Comparison of ENCODE assay signal across 12 mouse cellular contexts in genomic region chr16:90421145-90421544, GRCm38 (mm10). TPM values are rescaled to one million over a fixed set of nuclear protein-coding genes. Genes with fewer than 3 reads are reported as not detected.
DNase-seq lines count a peak whose midpoint lies in the region; ATAC-seq and TF ChIP-seq lines count a peak whose summit lies in the region.
"Had no signal": no experiment of that assay in that cellular context is flagged by ENCODE, and none has a peak within 500 bp of the region (broad histone marks: within the 10 kb centered on the region; RNA-seq: fewer than 3 reads in every experiment).

No protein-coding gene starts in this region.

- ATAC-seq in kidney, embryonic 14.5 days (ENCODE audit: low FRiP score, low TSS enrichment): peak; percentile 29; the same call in 1 of the 2 replicates
- no peak for ATAC-seq in embryonic facial prominence, embryonic 11.5 days (replicated peaks; ENCODE audit: insufficient number of reproducible peaks, low FRiP score, low TSS enrichment, low read depth)
- ATAC-seq in hindbrain, embryonic 15.5 days (ENCODE audit: low FRiP score, low read depth): peak; percentile 28; the same call in 1 of the 2 replicates
- ATAC-seq in midbrain, postnatal 0 days (ENCODE audit: low FRiP score): no peak
- no peak for ATAC-seq in granulocyte monocyte progenitor cell, adult 5-6 weeks (replicated peaks; ENCODE audit: poor library complexity, severe bottlenecking)

- H3K9ac ChIP-seq in kidney, embryonic 14.5 days (ENCODE audit: low read depth, low read length): no peak overlapping the region
- H3K9ac ChIP-seq in embryonic facial prominence, embryonic 11.5 days (replicated peaks; ENCODE audit: low read length): no peak overlapping the region
- no peak overlapping the region for H3K9ac ChIP-seq in hindbrain, embryonic 15.5 days
- no peak overlapping the region for H3K9ac ChIP-seq in midbrain, postnatal 0 days (replicated peaks; ENCODE audit: low read length, poor library complexity, severe bottlenecking)

- peaks cover 75% of the 10 kb centered on the region for H3K4me1 ChIP-seq in kidney, embryonic 14.5 days (ENCODE audit: control insufficient read depth, insufficient read depth, low read length)
- peaks cover 18% of the 10 kb centered on the region for H3K4me1 ChIP-seq in embryonic facial prominence, embryonic 11.5 days (ENCODE audit: control insufficient read depth, insufficient read depth, low read length)
- peaks cover 55% of the 10 kb centered on the region for H3K4me1 ChIP-seq in hindbrain, embryonic 15.5 days (replicated peaks)
- H3K4me1 ChIP-seq in midbrain, postnatal 0 days (ENCODE audit: insufficient read depth, low read length): peaks cover 10% of the 10 kb centered on the region; the same call in 1 of the 2 replicates

- DNase-seq in kidney, postnatal 36 days: no peak
- DNase-seq in embryonic facial prominence, embryonic 11.5 days (ENCODE audit: low spot score): no peak
- peak; percentile 40 for DNase-seq in midbrain, postnatal 0 days (ENCODE audit: low spot score)
- no peak for DNase-seq in gastrocnemius, adult 8-10 months (ENCODE audit: low spot score in 2 of 2)
- DNase-seq in thymus, postnatal 4 days: no peak
- DNase-seq: cerebellum, adult 18-20 months; heart, adult 11 months; spleen, adult 18-20 months had no signal

- H3K27me3 ChIP-seq in kidney, embryonic 14.5 days (ENCODE audit: control insufficient read depth, insufficient read depth, low read length): no peaks in the 10 kb centered on the region
- no peaks in the 10 kb centered on the region for H3K27me3 ChIP-seq in embryonic facial prominence, embryonic 11.5 days (ENCODE audit: control insufficient read depth, insufficient read depth, low read length)
- H3K27me3 ChIP-seq in hindbrain, embryonic 15.5 days: no peaks in the 10 kb centered on the region
- H3K27me3 ChIP-seq in midbrain, postnatal 0 days (ENCODE audit: insufficient read depth, low read length): no peaks in the 10 kb centered on the region

- H3K9me3 ChIP-seq in kidney, embryonic 14.5 days (ENCODE audit: control insufficient read depth, low read length): no peaks in the 10 kb centered on the region
- H3K9me3 ChIP-seq in embryonic facial prominence, embryonic 11.5 days (replicated peaks; ENCODE audit: control insufficient read depth, low read length): no peaks in the 10 kb centered on the region
- H3K9me3 ChIP-seq in hindbrain, embryonic 15.5 days: no peaks in the 10 kb centered on the region
- no peaks in the 10 kb centered on the region for H3K9me3 ChIP-seq in midbrain, postnatal 0 days (ENCODE audit: low read length)

- H3K36me3 ChIP-seq in kidney, embryonic 14.5 days (ENCODE audit: control insufficient read depth, insufficient read depth, low read length): no peaks in the 10 kb centered on the region
- H3K36me3 ChIP-seq in embryonic facial prominence, embryonic 11.5 days (replicated peaks; ENCODE audit: control insufficient read depth, insufficient read depth, low read depth, low read length): no peaks in the 10 kb centered on the region
- H3K36me3 ChIP-seq in hindbrain, embryonic 15.5 days: no peaks in the 10 kb centered on the region
- H3K36me3 ChIP-seq in midbrain, postnatal 0 days (ENCODE audit: insufficient read depth, low read length): no peaks in the 10 kb centered on the region

- peak overlapping the region; percentile 76 for H3K27ac ChIP-seq in kidney, embryonic 14.5 days (ENCODE audit: low read depth, low read length)
- H3K27ac ChIP-seq in embryonic facial prominence, embryonic 11.5 days (replicated peaks; ENCODE audit: low read depth, low read length): peak overlapping the region; percentile 59
- peak overlapping the region; percentile 31 for H3K27ac ChIP-seq in hindbrain, embryonic 15.5 days (replicated peaks)
- 0 out of 2 replicates have a peak overlapping the region, but pooled peaks have one; percentile 52 for H3K27ac ChIP-seq in midbrain, postnatal 0 days (ENCODE audit: low read depth, low read length)

- 0 out of 2 replicates have a peak, but pooled peaks have one; percentile 29 for TF ChIP-seq CTCF in midbrain, postnatal 0 days (IDR thresholded peaks at IDR 0.05)

- 6% methylated on average over 7 of the region's 7 CpGs for WGBS in kidney, embryonic 14.5 days
- WGBS in embryonic facial prominence, embryonic 11.5 days: 15% methylated on average over 7 of the region's 7 CpGs
- WGBS in hindbrain, embryonic 15.5 days: 12% methylated on average over 7 of the region's 7 CpGs
- 19% methylated on average over 7 of the region's 7 CpGs for WGBS in midbrain, postnatal 0 days

- H3K4me2 ChIP-seq in kidney, embryonic 14.5 days (replicated peaks; ENCODE audit: low read depth, low read length): 0 out of 2 replicates have a peak overlapping the region, but pooled peaks have one; percentile 24
- H3K4me2 ChIP-seq in embryonic facial prominence, embryonic 11.5 days (ENCODE audit: low read depth, low read length): no peak overlapping the region
- H3K4me2 ChIP-seq in hindbrain, embryonic 15.5 days: 0 out of 2 replicates have a peak overlapping the region, but pooled peaks have one; percentile 7
- H3K4me2 ChIP-seq in midbrain, postnatal 0 days (ENCODE audit: low read depth, low read length, poor library complexity, severe bottlenecking): no peak overlapping the region

- H3K4me3 ChIP-seq in kidney, embryonic 14.5 days (ENCODE audit: low read length): no peak overlapping the region
- no peak overlapping the region for H3K4me3 ChIP-seq in embryonic facial prominence, embryonic 11.5 days (ENCODE audit: low read depth, low read length)
- H3K4me3 ChIP-seq in hindbrain, embryonic 15.5 days: no peak overlapping the region
- H3K4me3 ChIP-seq in midbrain, postnatal 0 days (ENCODE audit: low read depth, low read length): no peak overlapping the region

RNA-seq across cellular contexts. Expression of gene Hunk, which starts 35.3 kb away (rescaled TPM):
- 10.3 and 16.6 TPM in 2 replicates for polyA plus RNA-seq in kidney, embryonic 14.5 days (2014; fragmentation: Nextera tagmentation; extraction: Ambion mirVana)
- polyA plus RNA-seq in embryonic facial prominence, embryonic 11.5 days (2014; fragmentation: Nextera tagmentation; extraction: Ambion mirVana): 14.5 and 15.8 TPM in 2 replicates
- polyA plus RNA-seq in hindbrain, embryonic 15.5 days (2015; fragmentation: Nextera tagmentation; extraction: Ambion mirVana): 6.3 and 7.1 TPM in 2 replicates
- total RNA-seq in midbrain, postnatal 0 days (2014; rRNA removed): 12.8 and 14.4 TPM in 2 replicates
- 3.2 and 3.9 TPM in 2 replicates for polyA plus RNA-seq in midbrain, postnatal 0 days (2015; fragmentation: Nextera tagmentation; extraction: Ambion mirVana)
- total RNA-seq in gastrocnemius, adult 8-10 months (2022): under 1 TPM; 0.16 to 0.34 (median 0.22) TPM
- total RNA-seq in granulocyte monocyte progenitor cell, adult 5-6 weeks (2014; fragmentation: Nextera tagmentation): not detected in 2 replicates
- total RNA-seq in granulocyte monocyte progenitor cell, adult 5-6 weeks (2017): not detected in 2 replicates
- total RNA-seq: megakaryocyte-erythroid progenitor cell, adult 5-6 weeks had no signal

Comparison
In these comparisons a context has a peak if more than half of its experiments do, and no peak if none do; other contexts are left out.
1. ATAC-seq: peak in kidney, embryonic 14.5 days (single experiment) and hindbrain, embryonic 15.5 days (single experiment); none in embryonic facial prominence, embryonic 11.5 days (single experiment), midbrain, postnatal 0 days (single experiment) and granulocyte monocyte progenitor cell, adult 5-6 weeks (single experiment).
2. H3K4me2 ChIP-seq: peak in kidney, embryonic 14.5 days (single experiment) and hindbrain, embryonic 15.5 days (single experiment); none in embryonic facial prominence, embryonic 11.5 days (single experiment) and midbrain, postnatal 0 days (single experiment).
3. Peak in every context shown above with its lines, with median percentiles within 50 percentile points of each other: H3K27ac ChIP-seq.